Mouse (Mus musculus): ENCODE measurements around the gene Tnnt3. TPM values are rescaled to one million over a fixed set of nuclear protein-coding genes. Genes with fewer than 3 reads are reported as not detected.

Tnnt3 gene
- total and polyA plus RNA-seq, 3 experiments = 3.1 to 13.3 (median 4.1) TPM

GRCm38 (mm10) chr7:142525342-142526178 lies 26.9 kb downstream of the Tnnt3 start:
- no peak for DNase-seq (ENCODE audit: extremely low read depth)
- Histone ChIP-seq H3K4me3 (replicated peaks in 1 of 3; ENCODE audit: low read depth in 2 of 3, low read length in 2 of 3, poor library complexity in 1 of 3) (no peak overlapping the region), H3K79me2 (replicated peaks; ENCODE audit: control insufficient read depth, extremely low read depth, insufficient read depth, poor library complexity, severe bottlenecking) (no peaks in the 10 kb centered on the region), H3K9me3 (replicated peaks; ENCODE audit: low read length) (no peaks in the 10 kb centered on the region), H3K27ac (ENCODE audit: insufficient read depth, low read depth) (no peak overlapping the region), H3K27me3 (replicated peaks) (peaks cover 36% of the 10 kb centered on the region), H3K4me2 (ENCODE audit: insufficient read depth, low read depth, poor library complexity, severe bottlenecking) (no peak overlapping the region), H3K36me3 (replicated peaks in 1 of 2; ENCODE audit: control insufficient read depth in 1 of 2, insufficient read depth in 1 of 2, low read length in 1 of 2) (no peaks in the 10 kb centered on the region), H3K4me1 (ENCODE audit: control insufficient read depth in 1 of 2, insufficient read depth in 2 of 2) (peaks cover 0 to 13% of the 10 kb centered on the region in 2 experiments; a peak in 2 of 4 replicates), H3K9ac (ENCODE audit: insufficient read depth, low read depth) (no peak overlapping the region)
- dilution Hi-C loops (cut with MboI; ENCODE audit: extremely low pct_ligation_motif_present, extremely low pct_unique_long_range_greater_than_20kb, low sequenced_read_pairs) (no loop called here), in situ Hi-C loops (cut with MboI; ENCODE audit: low pct_ligation_motif_present, low pct_unique_long_range_greater_than_20kb, low sequenced_read_pairs) (no loop called here)
- TF ChIP-seq MEF2A (IDR thresholded peaks at IDR 0.05; ENCODE audit: borderline replicate concordance, low read depth, low read length) (no peak), HCFC1 (IDR thresholded peaks at IDR 0.05; ENCODE audit: low read depth, low read length) (no peak), JUN (IDR thresholded peaks at IDR 0.05; ENCODE audit: insufficient read depth, low read depth, low read length) (no peak), SMC3 (IDR thresholded peaks at IDR 0.05; ENCODE audit: low read depth, low read length) (no peak), ZNF384 (IDR thresholded peaks at IDR 0.05; ENCODE audit: low read depth, low read length) (no peak), E2F4 (IDR thresholded peaks at IDR 0.05; ENCODE audit: insufficient replicate concordance, low read depth, low read length) (no peak), MAFK (IDR thresholded peaks at IDR 0.05; ENCODE audit: insufficient replicate concordance, low read length) (no peak), ZC3H11A (IDR thresholded peaks at IDR 0.05; ENCODE audit: low read depth, low read length) (no peak), ZMIZ1 (IDR thresholded peaks at IDR 0.05; ENCODE audit: low read depth, low read length) (no peak), CHD2 (IDR thresholded peaks at IDR 0.05; ENCODE audit: low read length) (no peak), IRF4 (IDR thresholded peaks at IDR 0.05; ENCODE audit: low read depth, low read length) (no peak), USF1 (IDR thresholded peaks at IDR 0.05; ENCODE audit: low read depth, low read length) (no peak)

GRCm38 (mm10) chr7:142529350-142529749 lies 30.7 kb downstream of the Tnnt3 start:
- Histone ChIP-seq H3K79me2 (replicated peaks; ENCODE audit: control insufficient read depth, extremely low read depth, insufficient read depth, poor library complexity, severe bottlenecking) (peaks cover 4% of the 10 kb centered on the region), H3K9ac (ENCODE audit: insufficient read depth, low read depth) (no peak overlapping the region), H3K36me3 (replicated peaks in 1 of 2; ENCODE audit: control insufficient read depth in 1 of 2, insufficient read depth in 1 of 2, low read length in 1 of 2) (no peaks in the 10 kb centered on the region), H3K4me1 (ENCODE audit: control insufficient read depth in 1 of 2, insufficient read depth in 2 of 2) (peaks cover 8 to 15% of the 10 kb centered on the region in 2 experiments), H3K4me2 (ENCODE audit: insufficient read depth, low read depth, poor library complexity, severe bottlenecking) (no peak overlapping the region), H3K9me3 (replicated peaks; ENCODE audit: low read length) (no peaks in the 10 kb centered on the region), H3K4me3 (replicated peaks in 1 of 3; ENCODE audit: low read depth in 2 of 3, low read length in 2 of 3, poor library complexity in 1 of 3) (no peak overlapping the region), H3K27ac (ENCODE audit: insufficient read depth, low read depth) (no peak overlapping the region), H3K27me3 (replicated peaks) (peaks cover 56% of the 10 kb centered on the region)
- dilution Hi-C loops (cut with MboI; ENCODE audit: extremely low pct_ligation_motif_present, extremely low pct_unique_long_range_greater_than_20kb, low sequenced_read_pairs) (no loop called here), in situ Hi-C loops (cut with MboI; ENCODE audit: low pct_ligation_motif_present, low pct_unique_long_range_greater_than_20kb, low sequenced_read_pairs) (no loop called here)
- TF ChIP-seq MAFK (IDR thresholded peaks at IDR 0.05; ENCODE audit: insufficient replicate concordance, low read length) = no peak
- TF ChIP-seq SIN3A (IDR thresholded peaks at IDR 0.05; ENCODE audit: low read length) = no peak
- TF ChIP-seq POLR2A (IDR thresholded peaks at IDR 0.05; ENCODE audit: low read depth, low read length) = no peak
- TF ChIP-seq USF1 (IDR thresholded peaks at IDR 0.05; ENCODE audit: low read depth, low read length) = no peak
- TF ChIP-seq SMC3 (IDR thresholded peaks at IDR 0.05; ENCODE audit: low read depth, low read length) = no peak
- no peak for TF ChIP-seq TCF12 (IDR thresholded peaks at IDR 0.05; ENCODE audit: low read depth, low read length)
- DNase-seq (ENCODE audit: extremely low read depth) = no peak

Measured in CH12.LX (cell line).